Mouse (Mus musculus): ENCODE data around the gene Aagab. TPM values are rescaled to one million over a fixed set of nuclear protein-coding genes. Genes with fewer than 3 reads are reported as not detected.

Aagab gene
- polyA plus RNA-seq, 1 experiment from 2014 or later, result 27.7 TPM

GRCm38 (mm10) chr9:63623895-63624569 lies 21.6 kb downstream of the Aagab start:
- Histone ChIP-seq H3K9me3 (ENCODE audit: control insufficient read depth, low read length) (no peaks in the 10 kb centered on the region), H3K27me3 (replicated peaks; ENCODE audit: control insufficient read depth, insufficient read depth, low read length) (no peaks in the 10 kb centered on the region), H3K36me3 (ENCODE audit: control insufficient read depth, insufficient read depth, low read length) (peaks cover 2% of the 10 kb centered on the region; the same call in 1 of the 2 replicates), H3K27ac (ENCODE audit: low read depth, low read length) (no peak overlapping the region), H3K4me3 (ENCODE audit: low read depth, low read length) (no peak overlapping the region), H3K4me2 (no peak overlapping the region), H3K4me1 (replicated peaks; ENCODE audit: control insufficient read depth, insufficient read depth, low read length) (no peaks in the 10 kb centered on the region), H3K9ac (ENCODE audit: low read depth, low read length) (no peak overlapping the region)
- WGBS, result 85% methylated on average over 15 of the region's 15 CpGs
- DNase-seq (ENCODE audit: low spot score), result no peak
- ATAC-seq (replicated peaks; ENCODE audit: low FRiP score), result no peak

GRCm38 (mm10) chr9:63625090-63625756 lies 22.8 kb downstream of the Aagab start:
- H3K4me1 ChIP-seq (replicated peaks; ENCODE audit: control insufficient read depth, insufficient read depth, low read length), result no peaks in the 10 kb centered on the region
- DNase-seq (ENCODE audit: low spot score) (no peak), ATAC-seq (replicated peaks; ENCODE audit: low FRiP score) (no peak)
- no peaks in the 10 kb centered on the region for H3K9me3 ChIP-seq (ENCODE audit: control insufficient read depth, low read length)
- no peak overlapping the region for H3K4me3 ChIP-seq (ENCODE audit: low read depth, low read length)
- 89% methylated on average over 9 of the region's 9 CpGs for WGBS
- H3K9ac ChIP-seq (ENCODE audit: low read depth, low read length), result no peak overlapping the region
- H3K36me3 ChIP-seq (ENCODE audit: control insufficient read depth, insufficient read depth, low read length), result peaks cover 5% of the 10 kb centered on the region; the same call in 1 of the 2 replicates
- no peaks in the 10 kb centered on the region for H3K27me3 ChIP-seq (replicated peaks; ENCODE audit: control insufficient read depth, insufficient read depth, low read length)
- H3K27ac ChIP-seq (ENCODE audit: low read depth, low read length), result no peak overlapping the region
- no peak overlapping the region for H3K4me2 ChIP-seq

GRCm38 (mm10) chr9:63632045-63632444 lies 29.6 kb downstream of the Aagab start:
- H3K36me3 ChIP-seq (ENCODE audit: control insufficient read depth, insufficient read depth, low read length), result peaks cover 7% of the 10 kb centered on the region; the same call in 1 of the 2 replicates

GRCm38 (mm10) chr9:63632924-63633323 lies 30.5 kb downstream of the Aagab start:
- ATAC-seq (replicated peaks; ENCODE audit: low FRiP score), result no peak
- Histone ChIP-seq H3K4me2 (no peak overlapping the region), H3K36me3 (ENCODE audit: control insufficient read depth, insufficient read depth, low read length) (peaks cover 7% of the 10 kb centered on the region; the same call in 1 of the 2 replicates), H3K9me3 (ENCODE audit: control insufficient read depth, low read length) (no peaks in the 10 kb centered on the region), H3K27me3 (replicated peaks; ENCODE audit: control insufficient read depth, insufficient read depth, low read length) (no peaks in the 10 kb centered on the region), H3K4me3 (ENCODE audit: low read depth, low read length) (no peak overlapping the region), H3K9ac (ENCODE audit: low read depth, low read length) (no peak overlapping the region), H3K4me1 (replicated peaks; ENCODE audit: control insufficient read depth, insufficient read depth, low read length) (no peaks in the 10 kb centered on the region), H3K27ac (ENCODE audit: low read depth, low read length) (no peak overlapping the region)
- 84% methylated on average over 11 of the region's 11 CpGs for WGBS
- no peak for DNase-seq (ENCODE audit: low spot score)

More at GRCm38 (mm10) chr9:63632045-63632444, 29.6 kb downstream of the Aagab start:
- Histone ChIP-seq H3K27me3 (replicated peaks; ENCODE audit: control insufficient read depth, insufficient read depth, low read length) (no peaks in the 10 kb centered on the region), H3K4me3 (ENCODE audit: low read depth, low read length) (no peak overlapping the region), H3K27ac (ENCODE audit: low read depth, low read length) (no peak overlapping the region), H3K4me1 (replicated peaks; ENCODE audit: control insufficient read depth, insufficient read depth, low read length) (no peaks in the 10 kb centered on the region), H3K9me3 (ENCODE audit: control insufficient read depth, low read length) (no peaks in the 10 kb centered on the region), H3K4me2 (no peak overlapping the region), H3K9ac (ENCODE audit: low read depth, low read length) (no peak overlapping the region)
- DNase-seq (ENCODE audit: low spot score), result no peak
- WGBS, result 91% methylated on average over 4 of the region's 4 CpGs
- no peak for ATAC-seq (replicated peaks; ENCODE audit: low FRiP score)

- no peak overlapping the region for H3K9ac ChIP-seq (ENCODE audit: low read depth, low read length)
- no peak overlapping the region for H3K4me3 ChIP-seq (ENCODE audit: low read depth, low read length)
- ATAC-seq (replicated peaks; ENCODE audit: low FRiP score) (no peak), DNase-seq (ENCODE audit: low spot score) (no peak)
- peaks cover 7% of the 10 kb centered on the region; the same call in 1 of the 2 replicates for H3K36me3 ChIP-seq (ENCODE audit: control insufficient read depth, insufficient read depth, low read length)
- H3K9me3 ChIP-seq (ENCODE audit: control insufficient read depth, low read length), result no peaks in the 10 kb centered on the region
- H3K4me2 ChIP-seq, result no peak overlapping the region
- no peaks in the 10 kb centered on the region for H3K4me1 ChIP-seq (replicated peaks; ENCODE audit: control insufficient read depth, insufficient read depth, low read length)
- no peaks in the 10 kb centered on the region for H3K27me3 ChIP-seq (replicated peaks; ENCODE audit: control insufficient read depth, insufficient read depth, low read length)
- 82% methylated on average over 7 of the region's 7 CpGs for WGBS
- H3K27ac ChIP-seq (ENCODE audit: low read depth, low read length), result no peak overlapping the region
These were observed 30.9 kb downstream of the Aagab start for GRCm38 (mm10) chr9:63633334-63633733.

- no peak for DNase-seq (ENCODE audit: low spot score)
- peaks cover 7% of the 10 kb centered on the region; the same call in 1 of the 2 replicates for H3K36me3 ChIP-seq (ENCODE audit: control insufficient read depth, insufficient read depth, low read length)
- no peak for ATAC-seq (replicated peaks; ENCODE audit: low FRiP score)
These were observed 33.7 kb downstream of the Aagab start for GRCm38 (mm10) chr9:63636113-63636512.

GRCm38 (mm10) chr9:63641983-63642646 lies 39.7 kb downstream of the Aagab start:
- no peaks in the 10 kb centered on the region for H3K4me1 ChIP-seq (replicated peaks; ENCODE audit: control insufficient read depth, insufficient read depth, low read length)
- WGBS, result 90% methylated on average over 4 of the region's 4 CpGs
- H3K27ac ChIP-seq (ENCODE audit: low read depth, low read length), result no peak overlapping the region
- no peak overlapping the region for H3K4me2 ChIP-seq
- H3K9ac ChIP-seq (ENCODE audit: low read depth, low read length), result no peak overlapping the region
- H3K27me3 ChIP-seq (replicated peaks; ENCODE audit: control insufficient read depth, insufficient read depth, low read length), result no peaks in the 10 kb centered on the region
- ATAC-seq (replicated peaks; ENCODE audit: low FRiP score), result no peak
- no peak overlapping the region for H3K4me3 ChIP-seq (ENCODE audit: low read depth, low read length)
- no peaks in the 10 kb centered on the region for H3K9me3 ChIP-seq (ENCODE audit: control insufficient read depth, low read length)
- H3K36me3 ChIP-seq (ENCODE audit: control insufficient read depth, insufficient read depth, low read length), result peaks cover 10% of the 10 kb centered on the region
- DNase-seq (ENCODE audit: low spot score), result no peak

More at GRCm38 (mm10) chr9:63636113-63636512, 33.7 kb downstream of the Aagab start:
- Histone ChIP-seq H3K9me3 (ENCODE audit: control insufficient read depth, low read length) (no peaks in the 10 kb centered on the region), H3K4me3 (ENCODE audit: low read depth, low read length) (no peak overlapping the region), H3K4me1 (replicated peaks; ENCODE audit: control insufficient read depth, insufficient read depth, low read length) (no peaks in the 10 kb centered on the region), H3K27ac (ENCODE audit: low read depth, low read length) (no peak overlapping the region), H3K27me3 (replicated peaks; ENCODE audit: control insufficient read depth, insufficient read depth, low read length) (no peaks in the 10 kb centered on the region), H3K9ac (ENCODE audit: low read depth, low read length) (no peak overlapping the region), H3K4me2 (no peak overlapping the region)
- 80% methylated on average over 7 of the region's 7 CpGs for WGBS

GRCm38 (mm10) chr9:63644011-63644410 lies 41.6 kb downstream of the Aagab start:
- DNase-seq (ENCODE audit: low spot score) (no peak), ATAC-seq (replicated peaks; ENCODE audit: low FRiP score) (no peak)
- 96% methylated on average over 6 of the region's 6 CpGs for WGBS
- Histone ChIP-seq H3K4me2 (no peak overlapping the region), H3K4me3 (ENCODE audit: low read depth, low read length) (no peak overlapping the region), H3K36me3 (ENCODE audit: control insufficient read depth, insufficient read depth, low read length) (peaks cover 12% of the 10 kb centered on the region), H3K27me3 (replicated peaks; ENCODE audit: control insufficient read depth, insufficient read depth, low read length) (no peaks in the 10 kb centered on the region), H3K27ac (ENCODE audit: low read depth, low read length) (no peak overlapping the region), H3K9me3 (ENCODE audit: control insufficient read depth, low read length) (no peaks in the 10 kb centered on the region), H3K4me1 (replicated peaks; ENCODE audit: control insufficient read depth, insufficient read depth, low read length) (no peaks in the 10 kb centered on the region), H3K9ac (ENCODE audit: low read depth, low read length) (no peak overlapping the region)
